Mouse (Mus musculus) thymus, adult 2 months (tissue): Measurements from ENCODE around the gene Xrcc1.

Experiments used
- CTCF ChIP-seq: fragments of 200-500 bp; IDR thresholded peaks from 2 replicates; pipeline ENCODE4 v1.5.1; 2012; ENCODE audit warnings: mild to moderate bottlenecking, control low read depth, low read length, moderate library complexity, borderline replicate concordance; ENCODE audit not compliant: control insufficient read depth, poor library complexity, insufficient read depth; ENCODE audit errors: extremely low read depth
- POLR2A ChIP-seq: fragments of 200-500 bp; IDR thresholded peaks from 2 replicates; pipeline ENCODE4 v1.6.1; 2012; ENCODE audit warnings: mild to moderate bottlenecking, low read length, control low read depth, moderate library complexity; ENCODE audit not compliant: control insufficient read depth, poor library complexity, insufficient read depth; ENCODE audit errors: extremely low read depth

GRCm38 (mm10) chr7:24530062-24530931 lies 15.8 kb upstream of the Xrcc1 start, which contains the start of gene Irgq:
- TF ChIP-seq CTCF, result peak; percentile 11; the same call in 1 of the 2 replicates
- TF ChIP-seq POLR2A, result 0 out of 2 replicates have a peak, but pooled peaks have one; percentile 56
